Mouse (Mus musculus): ENCODE data around the gene Krt39. TPM values are rescaled to one million over a fixed set of nuclear protein-coding genes. Genes with fewer than 3 reads are reported as not detected.

Gene Krt39
- total and polyA plus RNA-seq, 2 experiments from 2014 or later, result not detected

DNA sequence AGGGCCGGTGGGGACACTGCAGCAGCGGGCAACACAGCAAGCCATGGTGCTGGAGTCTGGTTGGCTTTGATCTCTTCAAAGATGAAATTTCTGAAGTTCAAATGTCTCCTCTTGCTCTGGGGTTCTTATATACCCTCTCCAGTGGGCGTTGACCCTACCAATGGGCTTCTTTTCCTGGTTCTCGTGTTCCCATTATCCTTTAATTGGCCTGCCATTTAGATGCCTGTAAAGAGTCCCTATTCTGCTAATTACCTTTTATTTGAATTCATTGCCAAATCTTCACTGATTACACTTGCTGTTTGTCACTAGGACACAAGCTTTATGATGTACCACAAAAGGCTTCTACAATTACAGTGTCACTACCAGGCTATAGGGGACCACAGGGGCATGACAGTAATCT is 29.6 kb upstream of the Krt39 start, which contains the start of gene Krtap3-3:
TSS of gene Krtap3-3 (minus strand) at position 101 of the 400 bp plus-strand sequence.
- TF ChIP-seq CTCF (IDR thresholded peaks at IDR 0.05; ENCODE audit: low read depth), result no peak
- Histone ChIP-seq H3K36me3 (ENCODE audit: insufficient read depth) (no peaks in the 10 kb centered on the region), H3K9ac (no peak within 1 kb of the TSS), H3K9me3 (ENCODE audit: low read length) (no peaks in the 10 kb centered on the region), H3K4me1 (ENCODE audit: insufficient read depth) (no peaks in the 10 kb centered on the region), H3K27ac (ENCODE audit: low read depth, low read length) (no peak within 1 kb of the TSS), H3K4me3 (ENCODE audit: low read depth, low read length) (no peak within 1 kb of the TSS), H3K4me2 (ENCODE audit: low read depth) (no peak within 1 kb of the TSS), H3K27me3 (ENCODE audit: insufficient read depth, low read length) (no peaks in the 10 kb centered on the region)
- ATAC-seq, result no peak
- DNase-seq, result no peak
- 46% methylated on average over 4 of the region's 4 CpGs for WGBS

GRCm38 (mm10) chr11:99547892-99548291 is 26.8 kb upstream of the Krt39 start:
- Histone ChIP-seq H3K4me3 (ENCODE audit: low read depth, low read length) (no peak overlapping the region), H3K27me3 (ENCODE audit: insufficient read depth, low read length) (no peaks in the 10 kb centered on the region), H3K36me3 (ENCODE audit: insufficient read depth) (no peaks in the 10 kb centered on the region), H3K4me2 (ENCODE audit: low read depth) (no peak overlapping the region), H3K4me1 (ENCODE audit: insufficient read depth) (no peaks in the 10 kb centered on the region), H3K9ac (no peak overlapping the region), H3K9me3 (ENCODE audit: low read length) (no peaks in the 10 kb centered on the region), H3K27ac (ENCODE audit: low read depth, low read length) (no peak overlapping the region)
- ATAC-seq, result no peak
- DNase-seq, result no peak
- no peak for TF ChIP-seq CTCF (IDR thresholded peaks at IDR 0.05; ENCODE audit: low read depth)

GRCm38 (mm10) chr11:99539721-99540120 is 18.6 kb upstream of the Krt39 start:
- Histone ChIP-seq H3K4me3 (ENCODE audit: low read depth, low read length) (no peak overlapping the region), H3K9ac (no peak overlapping the region), H3K4me2 (ENCODE audit: low read depth) (no peak overlapping the region), H3K27me3 (ENCODE audit: insufficient read depth, low read length) (no peaks in the 10 kb centered on the region), H3K9me3 (ENCODE audit: low read length) (no peaks in the 10 kb centered on the region), H3K27ac (ENCODE audit: low read depth, low read length) (no peak overlapping the region), H3K36me3 (ENCODE audit: insufficient read depth) (no peaks in the 10 kb centered on the region), H3K4me1 (ENCODE audit: insufficient read depth) (no peaks in the 10 kb centered on the region)
- WGBS, result 27% methylated on average over 9 of the region's 9 CpGs
- TF ChIP-seq CTCF (IDR thresholded peaks at IDR 0.05; ENCODE audit: low read depth), result no peak
- ATAC-seq (peak; percentile 45; the same call in 1 of the 2 replicates), DNase-seq (peak; percentile 22)

DNA sequence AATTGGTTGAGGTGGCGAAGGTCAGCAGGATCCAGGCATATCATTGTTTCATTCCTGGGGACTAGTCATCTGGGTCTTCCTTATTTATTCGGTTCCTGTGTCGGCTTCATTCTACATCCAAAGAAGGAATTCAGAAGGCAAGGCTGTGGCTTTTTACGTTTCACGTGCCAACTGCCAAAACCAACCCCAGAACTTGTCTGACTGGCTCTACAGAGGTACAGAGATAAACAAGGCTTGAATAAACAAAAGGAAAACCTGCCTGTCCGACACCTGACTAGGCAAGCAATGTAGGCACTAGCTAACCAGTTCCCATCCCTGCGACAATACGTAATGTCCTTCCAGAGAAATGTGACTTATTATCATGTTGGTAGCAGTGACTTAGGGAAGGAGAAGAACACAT is 7.0 kb downstream of the Krt39 start:
- WGBS, result 90% methylated on average over 8 of the region's 8 CpGs
- TF ChIP-seq CTCF (IDR thresholded peaks at IDR 0.05; ENCODE audit: low read depth), result no peak

GRCm38 (mm10) chr11:99500095-99500805 is 20.9 kb downstream of the Krt39 start:
- no peak for ATAC-seq
- no peaks in the 10 kb centered on the region for H3K36me3 ChIP-seq (ENCODE audit: insufficient read depth)
- no peaks in the 10 kb centered on the region for H3K4me1 ChIP-seq (ENCODE audit: insufficient read depth)
- DNase-seq, result peak; percentile 0
- WGBS, result 51% methylated on average over 9 of the region's 9 CpGs
- no peak overlapping the region for H3K9ac ChIP-seq
- H3K4me2 ChIP-seq (ENCODE audit: low read depth), result no peak overlapping the region
- H3K4me3 ChIP-seq (ENCODE audit: low read depth, low read length), result no peak overlapping the region
- no peaks in the 10 kb centered on the region for H3K9me3 ChIP-seq (ENCODE audit: low read length)
- H3K27me3 ChIP-seq (ENCODE audit: insufficient read depth, low read length), result no peaks in the 10 kb centered on the region
- no peak for TF ChIP-seq CTCF (IDR thresholded peaks at IDR 0.05; ENCODE audit: low read depth)
- no peak overlapping the region for H3K27ac ChIP-seq (ENCODE audit: low read depth, low read length)

More for the DNA sequence above, 7.0 kb downstream of the Krt39 start:
- ATAC-seq, result no peak
- Histone ChIP-seq H3K27ac (ENCODE audit: low read depth, low read length) (no peak overlapping the region), H3K9me3 (ENCODE audit: low read length) (no peaks in the 10 kb centered on the region), H3K27me3 (ENCODE audit: insufficient read depth, low read length) (no peaks in the 10 kb centered on the region), H3K4me3 (ENCODE audit: low read depth, low read length) (no peak overlapping the region), H3K36me3 (ENCODE audit: insufficient read depth) (no peaks in the 10 kb centered on the region), H3K4me1 (ENCODE audit: insufficient read depth) (no peaks in the 10 kb centered on the region), H3K4me2 (ENCODE audit: low read depth) (no peak overlapping the region), H3K9ac (no peak overlapping the region)
- no peak for DNase-seq

GRCm38 (mm10) chr11:99496460-99496859 is 24.7 kb downstream of the Krt39 start:
- H3K36me3 ChIP-seq (ENCODE audit: insufficient read depth), result no peaks in the 10 kb centered on the region
- TF ChIP-seq CTCF (IDR thresholded peaks at IDR 0.05; ENCODE audit: low read depth), result no peak
- WGBS, result 90% methylated on average over 4 of the region's 4 CpGs
- no peak overlapping the region for H3K27ac ChIP-seq (ENCODE audit: low read depth, low read length)
- no peaks in the 10 kb centered on the region for H3K4me1 ChIP-seq (ENCODE audit: insufficient read depth)
- no peak overlapping the region for H3K4me3 ChIP-seq (ENCODE audit: low read depth, low read length)
- no peaks in the 10 kb centered on the region for H3K9me3 ChIP-seq (ENCODE audit: low read length)
- ATAC-seq (no peak), DNase-seq (no peak)
- H3K9ac ChIP-seq, result no peak overlapping the region
- no peak overlapping the region for H3K4me2 ChIP-seq (ENCODE audit: low read depth)
- H3K27me3 ChIP-seq (ENCODE audit: insufficient read depth, low read length), result no peaks in the 10 kb centered on the region

DNA sequence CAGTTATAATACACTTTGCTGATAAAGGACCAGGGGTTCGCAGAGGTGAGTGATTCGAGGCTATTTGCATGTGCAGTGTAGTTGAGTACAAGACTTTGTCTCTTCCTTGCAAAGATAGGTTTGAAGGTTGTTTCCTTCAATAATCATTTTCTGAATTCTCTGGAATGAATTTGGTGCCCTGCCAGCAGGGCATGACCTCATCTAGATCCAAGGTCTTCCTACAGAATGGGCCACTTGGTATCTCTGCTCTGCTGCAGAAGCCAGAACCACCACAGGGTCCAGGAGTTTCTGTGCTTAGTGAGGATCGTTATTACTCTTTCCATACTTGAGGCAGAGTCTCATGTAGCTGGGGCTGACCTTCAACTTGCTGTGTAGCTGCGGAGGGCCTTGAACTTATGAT is 26.4 kb downstream of the Krt39 start:
- Histone ChIP-seq H3K4me2 (ENCODE audit: low read depth) (no peak overlapping the region), H3K27me3 (ENCODE audit: insufficient read depth, low read length) (no peaks in the 10 kb centered on the region), H3K9me3 (ENCODE audit: low read length) (no peaks in the 10 kb centered on the region), H3K27ac (ENCODE audit: low read depth, low read length) (no peak overlapping the region), H3K4me3 (ENCODE audit: low read depth, low read length) (no peak overlapping the region), H3K9ac (no peak overlapping the region), H3K36me3 (ENCODE audit: insufficient read depth) (no peaks in the 10 kb centered on the region), H3K4me1 (ENCODE audit: insufficient read depth) (no peaks in the 10 kb centered on the region)
- 90% methylated on average over 4 of the region's 4 CpGs for WGBS
- DNase-seq, result no peak
- TF ChIP-seq CTCF (IDR thresholded peaks at IDR 0.05; ENCODE audit: low read depth), result no peak
- no peak for ATAC-seq
